Mouse (Mus musculus) embryonic fibroblast, embryonic 13.5 days (primary cell): ENCODE results near the gene Dph5.

Experiments used
- CTCF ChIP-seq: IDR thresholded peaks from 2 replicates; pipeline ENCODE4 v1.5.1; 2011; ENCODE audit warnings: mild to moderate bottlenecking, control low read depth, low read length, moderate library complexity, borderline replicate concordance; ENCODE audit not compliant: insufficient read depth
- POLR2A ChIP-seq: IDR thresholded peaks from 2 replicates; pipeline ENCODE4 v1.6.1; 2011; ENCODE audit warnings: low read depth, mild to moderate bottlenecking, control low read depth, low read length, moderate library complexity

DNA sequence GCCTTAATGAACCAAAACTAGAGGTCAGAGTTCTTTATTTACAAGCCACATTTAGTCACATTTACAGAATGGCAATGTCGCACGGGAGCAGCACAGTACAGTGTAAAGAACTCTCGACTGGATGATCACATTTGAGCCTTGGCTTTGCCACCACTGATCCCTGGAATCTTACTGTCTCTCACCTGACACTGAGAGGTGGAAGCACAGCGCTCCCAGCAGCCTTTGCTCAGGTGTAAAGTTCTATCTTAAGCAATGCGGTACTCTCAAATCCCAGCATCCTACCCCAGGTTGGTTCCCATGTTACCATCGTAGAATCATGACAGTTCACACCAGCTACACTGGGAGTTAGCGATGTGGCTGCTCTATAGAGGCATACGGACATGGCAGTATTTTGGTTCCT, 53.8 kb downstream of the Dph5 start:
- TF ChIP-seq CTCF (no peak), POLR2A (no peak)
